Mouse (Mus musculus) MEL (cell line): ENCODE measurements around the gene Acot3. TPM values are rescaled to one million over a fixed set of nuclear protein-coding genes. Genes with fewer than 3 reads are reported as not detected.

Source experiments
- DNase-seq: peaks from one replicate; pipeline ENCODE4 v3.0.0; 2011; ENCODE audit warnings: low read depth, low spot score
- H3K27ac ChIP-seq: 2 replicates; pipeline ENCODE4 v1.5.1; 2012; ENCODE audit warnings: low read depth, mild to moderate bottlenecking, control low read depth, low read length, moderate library complexity; ENCODE audit not compliant: control insufficient read depth
- H3K27me3 ChIP-seq, 2 experiments: fragments of 150-350 bp in 1 of 2; sonication (generic) in 1 of 2; 2 replicates each; pipeline ENCODE4 v1.6.1; 2012; ENCODE audit warnings: low read length in 2 of 2, mild to moderate bottlenecking in 2 of 2, improper control_type of control experiment in 1 of 2, moderate library complexity in 1 of 2; ENCODE audit not compliant: insufficient read depth in 2 of 2, control insufficient read depth in 1 of 2
- H3K36me3 ChIP-seq, 2 experiments: 2 replicates each; pipeline ENCODE4 v1.6.1; 2012 to 2014; ENCODE audit warnings: low read length in 2 of 2, improper control_type of control experiment in 1 of 2, inconsistent platforms in 1 of 2, mild to moderate bottlenecking in 1 of 2; ENCODE audit not compliant: insufficient read depth in 2 of 2, control insufficient read depth in 1 of 2
- H3K4me1 ChIP-seq, 2 experiments: fragments of 150-350 bp in 1 of 2; sonication (generic) in 1 of 2; 2 replicates each; pipeline ENCODE4 v1.6.1; 2012; ENCODE audit warnings: low read length in 2 of 2, improper control_type of control experiment in 1 of 2, mild to moderate bottlenecking in 1 of 2; ENCODE audit not compliant: insufficient read depth in 2 of 2, control insufficient read depth in 1 of 2
- H3K4me3 ChIP-seq, 2 experiments: fragments of 150-350 bp in 1 of 2; sonication (generic) in 1 of 2; 2 replicates each; pipeline ENCODE4 v1.5.1; 2012; ENCODE audit warnings: low read depth in 2 of 2, low read length in 2 of 2, mild to moderate bottlenecking in 2 of 2, moderate library complexity in 2 of 2, control low read depth in 1 of 2, improper control_type of control experiment in 1 of 2; ENCODE audit not compliant: control insufficient read depth in 1 of 2, insufficient read depth in 1 of 2
- H3K79me2 ChIP-seq: 2 replicates; pipeline ENCODE4 v1.6.1; 2012; ENCODE audit warnings: mild to moderate bottlenecking, low read length, moderate library complexity; ENCODE audit not compliant: control insufficient read depth, poor library complexity, insufficient read depth
- H3K9ac ChIP-seq: 2 replicates; pipeline ENCODE4 v1.6.1; 2012; ENCODE audit warnings: low read depth, mild to moderate bottlenecking, control low read depth, low read length, moderate library complexity; ENCODE audit not compliant: control insufficient read depth, poor library complexity, severe bottlenecking
- H3K9me3 ChIP-seq: fragments of 150-350 bp; sonication (generic); replicated peaks from 2 replicates; pipeline ENCODE4 v1.6.1; 2012; ENCODE audit warnings: mild to moderate bottlenecking, low read length, improper control_type of control experiment, moderate library complexity; ENCODE audit not compliant: insufficient read depth
- CHD1 ChIP-seq: IDR thresholded peaks from 2 replicates; pipeline ENCODE4 v1.6.1; 2012; ENCODE audit warnings: low read depth, mild to moderate bottlenecking, inconsistent platforms, low read length, improper control_type of control experiment
- CHD2 ChIP-seq: IDR thresholded peaks from 2 replicates; pipeline ENCODE4 v1.6.1; 2011; ENCODE audit warnings: low read length, improper control_type of control experiment
- CTCF ChIP-seq, 3 experiments: IDR thresholded peaks in 2 of 3; conservative IDR thresholded peaks in 1 of 3; 2 replicates each; pipeline ENCODE4 v1.5.1; 2011 to 2012; ENCODE audit warnings: low read length in 3 of 3, low read depth in 2 of 3, mild to moderate bottlenecking in 2 of 3, improper control_type of control experiment in 1 of 3, inconsistent platforms in 1 of 3, mixed read lengths in 1 of 3, moderate library complexity in 1 of 3; ENCODE audit not compliant: control insufficient read depth in 1 of 3, insufficient read depth in 1 of 3, poor library complexity in 1 of 3, severe bottlenecking in 1 of 3
- E2F4 ChIP-seq: IDR thresholded peaks from 2 replicates; pipeline ENCODE4 v1.6.1; 2011; ENCODE audit warnings: low read depth, low read length, improper control_type of control experiment, borderline replicate concordance
- ELF1 ChIP-seq: IDR thresholded peaks from 2 replicates; pipeline ENCODE4 v1.6.1; 2014; ENCODE audit warnings: low read depth, mild to moderate bottlenecking, inconsistent platforms, low read length, improper control_type of control experiment, moderate library complexity
- EP300 ChIP-seq, 2 experiments: IDR thresholded peaks; 2 replicates each; pipeline ENCODE4 v1.6.1; 2011; ENCODE audit warnings: improper control_type of control experiment in 2 of 2, low read length in 2 of 2, low read depth in 1 of 2, mild to moderate bottlenecking in 1 of 2
- ETS1 ChIP-seq: IDR thresholded peaks from 2 replicates; pipeline ENCODE4 v1.6.1; 2012; ENCODE audit warnings: low read depth, mild to moderate bottlenecking, inconsistent platforms, low read length, improper control_type of control experiment, moderate library complexity
- GABPA ChIP-seq: IDR thresholded peaks from 2 replicates; pipeline ENCODE4 v1.6.1; 2012; ENCODE audit warnings: low read depth, mild to moderate bottlenecking, inconsistent platforms, low read length, improper control_type of control experiment, moderate library complexity
- GATA1 ChIP-seq: IDR thresholded peaks from 2 replicates; pipeline ENCODE4 v1.6.1; 2011; ENCODE audit warnings: low read depth, low read length, improper control_type of control experiment
- HCFC1 ChIP-seq: IDR thresholded peaks from 2 replicates; pipeline ENCODE4 v1.6.1; 2012; ENCODE audit warnings: low read depth, mild to moderate bottlenecking, inconsistent platforms, low read length, improper control_type of control experiment, moderate library complexity
- JUND ChIP-seq: IDR thresholded peaks from 2 replicates; pipeline ENCODE4 v1.6.1; 2011; ENCODE audit warnings: low read depth, mild to moderate bottlenecking, improper control_type of control experiment, low read length
- KAT2A ChIP-seq: conservative IDR thresholded peaks from 2 replicates; pipeline ENCODE4 v1.6.1; 2012; ENCODE audit warnings: low read depth, low read length, improper control_type of control experiment, inconsistent platforms
- MAFK ChIP-seq: IDR thresholded peaks from 2 replicates; pipeline ENCODE4 v1.6.1; 2011; ENCODE audit warnings: low read depth, mild to moderate bottlenecking, low read length, improper control_type of control experiment, borderline replicate concordance
- MAZ ChIP-seq: IDR thresholded peaks from 2 replicates; pipeline ENCODE4 v1.6.1; 2012; ENCODE audit warnings: low read depth, mild to moderate bottlenecking, inconsistent platforms, low read length, improper control_type of control experiment
- MEF2A ChIP-seq: IDR thresholded peaks from 2 replicates; pipeline ENCODE4 v1.6.1; 2014; ENCODE audit warnings: low read depth, mild to moderate bottlenecking, inconsistent platforms, low read length, improper control_type of control experiment; ENCODE audit not compliant: poor library complexity, insufficient replicate concordance, severe bottlenecking; ENCODE audit errors: extremely low read depth
- MXI1 ChIP-seq: IDR thresholded peaks from 2 replicates; pipeline ENCODE4 v1.6.1; 2011; ENCODE audit warnings: mild to moderate bottlenecking, low read depth, low read length, improper control_type of control experiment
- MYB ChIP-seq: IDR thresholded peaks from 2 replicates; pipeline ENCODE4 v1.6.1; 2011; ENCODE audit warnings: mild to moderate bottlenecking, low read depth, low read length, improper control_type of control experiment
- MYC ChIP-seq: IDR thresholded peaks from 2 replicates; pipeline ENCODE4 v1.6.1; 2011; ENCODE audit warnings: low read depth, mild to moderate bottlenecking, low read length, improper control_type of control experiment, moderate library complexity
- NELFE ChIP-seq: IDR thresholded peaks from 2 replicates; pipeline ENCODE4 v1.6.1; 2011; ENCODE audit warnings: low read depth, low read length, improper control_type of control experiment
- NRF1 ChIP-seq: IDR thresholded peaks from 2 replicates; pipeline ENCODE4 v1.6.1; 2014; ENCODE audit warnings: low read depth, mild to moderate bottlenecking, inconsistent platforms, low read length, improper control_type of control experiment, moderate library complexity; ENCODE audit not compliant: poor library complexity, insufficient read depth, severe bottlenecking
- POLR2A ChIP-seq, 2 experiments: IDR thresholded peaks; 2 replicates each; pipeline ENCODE4 v1.6.1; 2011 to 2012; ENCODE audit warnings: low read length in 2 of 2, mild to moderate bottlenecking in 2 of 2, control low read depth in 1 of 2, improper control_type of control experiment in 1 of 2, low read depth in 1 of 2, moderate library complexity in 1 of 2; ENCODE audit not compliant: control insufficient read depth in 1 of 2, insufficient read depth in 1 of 2, poor library complexity in 1 of 2
- POLR2AphosphoS5 ChIP-seq: IDR thresholded peaks from 2 replicates; pipeline ENCODE4 v1.6.1; 2012; ENCODE audit warnings: low read depth, borderline replicate concordance, mild to moderate bottlenecking, inconsistent platforms, low read length, moderate library complexity, mixed read lengths
- RAD21 ChIP-seq: IDR thresholded peaks from 2 replicates; pipeline ENCODE4 v1.6.1; 2011; ENCODE audit warnings: mild to moderate bottlenecking, low read depth, low read length, improper control_type of control experiment
- RCOR1 ChIP-seq: IDR thresholded peaks from 2 replicates; pipeline ENCODE4 v1.6.1; 2012; ENCODE audit warnings: low read depth, mild to moderate bottlenecking, inconsistent platforms, low read length, improper control_type of control experiment
- SIN3A ChIP-seq: IDR thresholded peaks from 2 replicates; pipeline ENCODE4 v1.6.1; 2012; ENCODE audit warnings: low read length, improper control_type of control experiment, inconsistent platforms
- SMC3 ChIP-seq: IDR thresholded peaks from 2 replicates; pipeline ENCODE4 v1.6.1; 2011; ENCODE audit warnings: low read depth, low read length, improper control_type of control experiment
- TAL1 ChIP-seq: IDR thresholded peaks from 2 replicates; pipeline ENCODE4 v1.6.1; 2012; ENCODE audit warnings: mild to moderate bottlenecking, inconsistent platforms, low read length, moderate library complexity, mixed read lengths
- TBP ChIP-seq: IDR thresholded peaks from 2 replicates; pipeline ENCODE4 v1.8.0; 2011; ENCODE audit warnings: low read depth, low read length, improper control_type of control experiment
- TCF12 ChIP-seq: IDR thresholded peaks from 2 replicates; pipeline ENCODE4 v1.6.1; 2014; ENCODE audit warnings: low read depth, mild to moderate bottlenecking, inconsistent platforms, low read length, improper control_type of control experiment, moderate library complexity
- UBTF ChIP-seq: IDR thresholded peaks from 2 replicates; pipeline ENCODE4 v1.6.1; 2012; ENCODE audit warnings: low read depth, mild to moderate bottlenecking, inconsistent platforms, low read length, improper control_type of control experiment, moderate library complexity, borderline replicate concordance; ENCODE audit not compliant: insufficient read depth
- USF1 ChIP-seq: IDR thresholded peaks from 2 replicates; pipeline ENCODE4 v1.6.1; 2014; ENCODE audit warnings: low read depth, mild to moderate bottlenecking, inconsistent platforms, low read length, improper control_type of control experiment, moderate library complexity
- USF2 ChIP-seq, 2 experiments: IDR thresholded peaks; 2 replicates each; pipeline ENCODE4 v1.6.1; 2011 to 2012; ENCODE audit warnings: improper control_type of control experiment in 2 of 2, low read length in 2 of 2, borderline replicate concordance in 1 of 2, inconsistent platforms in 1 of 2, low read depth in 1 of 2, mild to moderate bottlenecking in 1 of 2; ENCODE audit not compliant: insufficient read depth in 1 of 2
- ZC3H11A ChIP-seq: IDR thresholded peaks from 2 replicates; pipeline ENCODE4 v1.6.1; 2012; ENCODE audit warnings: low read depth, mild to moderate bottlenecking, inconsistent platforms, low read length, improper control_type of control experiment
- ZKSCAN1 ChIP-seq: IDR thresholded peaks from 2 replicates; pipeline ENCODE4 v1.6.1; 2012; ENCODE audit warnings: low read depth, mild to moderate bottlenecking, inconsistent platforms, low read length, improper control_type of control experiment, moderate library complexity
- ZMIZ1 ChIP-seq: IDR thresholded peaks from 2 replicates; pipeline ENCODE4 v1.6.1; 2012; ENCODE audit warnings: low read depth, mild to moderate bottlenecking, inconsistent platforms, low read length, improper control_type of control experiment, moderate library complexity
- ZNF384 ChIP-seq: IDR thresholded peaks from 2 replicates; pipeline ENCODE4 v1.6.1; 2012; ENCODE audit warnings: low read depth, mild to moderate bottlenecking, inconsistent platforms, low read length, improper control_type of control experiment
- polyA plus RNA-seq, 2 experiments: library from polyadenylated mRNA; stranded (reverse) in 1 of 2; unstranded in 1 of 2; fragments of >175 nt in 1 of 2; fragments of >200 nt in 1 of 2; gene quantifications; 2 replicates each; pipeline versions ENCODE4 v1.2.1 to v1.2.4; 2012; ENCODE audit warnings: low replicate concordance in 2 of 2, low read depth in 1 of 2; ENCODE audit not compliant: insufficient read length in 2 of 2, insufficient read depth in 1 of 2, missing spikeins in 1 of 2
- total RNA-seq: library from RNA; depleted of rRNA; stranded (reverse); fragments of 300-350 nt; gene quantifications from 2 replicates; pipeline ENCODE4 v1.2.3, GENCODE M21; 2012

Gene Acot3
- total and polyA plus RNA-seq, 3 experiments = not detected

DNA sequence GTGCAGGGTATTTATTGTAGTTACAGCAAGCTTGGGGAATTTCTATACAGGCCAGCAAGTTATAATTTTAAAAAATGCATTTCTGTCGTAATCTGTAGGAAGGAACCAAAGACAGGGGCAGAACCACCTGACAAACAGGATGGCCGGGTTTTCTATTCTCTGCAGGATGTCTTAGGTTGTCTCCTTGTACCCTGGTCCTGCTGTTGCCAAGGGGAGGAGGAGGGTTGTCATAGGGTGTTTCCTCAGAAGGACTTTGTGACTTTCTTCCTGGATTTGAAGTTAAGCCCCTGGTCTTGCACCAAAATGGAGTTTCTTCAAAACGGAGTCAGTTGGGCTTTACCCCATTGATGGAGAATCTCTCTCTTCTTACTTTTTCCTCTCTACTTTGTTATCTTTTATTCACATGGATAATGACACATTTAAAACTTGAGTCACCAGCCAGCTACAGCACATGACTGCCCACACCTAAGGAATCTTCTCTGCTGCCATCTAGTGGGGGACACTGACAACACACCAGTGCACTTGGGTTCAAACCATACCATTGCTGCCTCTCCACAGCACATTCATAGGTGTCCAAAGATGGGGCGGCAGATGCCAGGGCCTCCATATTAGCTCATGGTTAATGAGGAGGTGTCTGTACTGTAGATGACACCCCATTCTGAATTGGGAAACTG, 21.1 kb upstream of the Acot3 start:
- no peak overlapping the region for H3K27ac ChIP-seq
- H3K4me3 ChIP-seq = no peak overlapping the region
- H3K27me3 ChIP-seq = no peaks in the 10 kb centered on the region
- peaks cover 0 to 21% of the 10 kb centered on the region in 2 experiments; a peak in 2 of 4 replicates for H3K36me3 ChIP-seq
- H3K9ac ChIP-seq = no peak overlapping the region
- H3K9me3 ChIP-seq = no peaks in the 10 kb centered on the region
- peak; percentile 90 for DNase-seq
- no peaks in the 10 kb centered on the region for H3K79me2 ChIP-seq
- H3K4me1 ChIP-seq = peaks cover 11 to 20% of the 10 kb centered on the region in 2 experiments
- TF ChIP-seq USF2 (IDR thresholded peaks at IDR 0.05; ENCODE audit: borderline replicate concordance in 1 of 2, insufficient read depth in 1 of 2, low read depth in 1 of 2, low read length in 2 of 2) = peak in 1 of 2 experiments; percentile 53; a peak in 1 of 4 replicates
- TF ChIP-seq NELFE = no peak; the same call in 1 of the 2 replicates
- TF ChIP-seq TAL1 = no peak
- peak; percentile 87 for TF ChIP-seq MXI1
- TF ChIP-seq ZC3H11A = peak; percentile 80
- TF ChIP-seq GABPA = no peak
- 0 out of 2 replicates have a peak, but pooled peaks have one; percentile 12 for TF ChIP-seq TCF12
- no peak for TF ChIP-seq POLR2A (IDR thresholded peaks at IDR 0.05; ENCODE audit: control insufficient read depth in 1 of 2, insufficient read depth in 1 of 2, low read depth in 1 of 2, low read length in 2 of 2, poor library complexity in 1 of 2)
- TF ChIP-seq NRF1 = no peak
- TF ChIP-seq HCFC1 = 0 out of 2 replicates have a peak, but pooled peaks have one; percentile 33
- no peak for TF ChIP-seq MEF2A
- TF ChIP-seq EP300 (IDR thresholded peaks at IDR 0.05; ENCODE audit: low read depth in 1 of 2, low read length in 2 of 2) = peak; percentile 42 to 52; a peak in 3 of 4 replicates
- TF ChIP-seq CHD2 = no peak
- TF ChIP-seq ZNF384 = no peak
- TF ChIP-seq GATA1 = peak; percentile 55
- TF ChIP-seq MAFK = no peak
- peak; percentile 90 for TF ChIP-seq MYC
- peak; percentile 81 to 88 (median 88) for TF ChIP-seq CTCF (IDR thresholded peaks at IDR 0.05 in 2 of 3, conservative IDR thresholded peaks at IDR 0.05 in 1 of 3; ENCODE audit: control insufficient read depth in 1 of 3, insufficient read depth in 1 of 3, low read depth in 2 of 3, low read length in 3 of 3, poor library complexity in 1 of 3, severe bottlenecking in 1 of 3)
- TF ChIP-seq UBTF = no peak
- TF ChIP-seq SMC3 = peak; percentile 90
- no peak for TF ChIP-seq CHD1
- no peak for TF ChIP-seq TBP
- 0 out of 2 replicates have a peak, but pooled peaks have one; percentile 12 for TF ChIP-seq RCOR1
- TF ChIP-seq ELF1 = no peak
- no peak for TF ChIP-seq E2F4
- TF ChIP-seq KAT2A = no peak
- TF ChIP-seq ETS1 = peak; percentile 63
- no peak for TF ChIP-seq ZMIZ1
- no peak for TF ChIP-seq ZKSCAN1
- 0 out of 2 replicates have a peak, but pooled peaks have one; percentile 34 for TF ChIP-seq MAZ
- TF ChIP-seq JUND = 0 out of 2 replicates have a peak, but pooled peaks have one; percentile 56
- TF ChIP-seq POLR2AphosphoS5 = no peak
- TF ChIP-seq SIN3A = peak; percentile 72
- peak; percentile 86 for TF ChIP-seq USF1
- TF ChIP-seq MYB = no peak
- peak; percentile 75 for TF ChIP-seq RAD21
